Mouse (Mus musculus): Measurements from ENCODE around the gene Gm21905.

Gm21905 gene

GRCm38 (mm10) chr5:67946321-67946720 is at the start of gene Gm21905:
Gm21905 (minus strand) TSS chr5:67946421.
- no peak for DNase-seq (ENCODE audit: low read depth, low spot score)

- no peak for DNase-seq (ENCODE audit: low read depth, low spot score)
Observed at GRCm38 (mm10) chr5:67990426-67990825, 44.2 kb upstream of the Gm21905 start.

- DNase-seq (ENCODE audit: low read depth, low spot score): peak; percentile 2
Observed at GRCm38 (mm10) chr5:67981946-67982526, 35.8 kb upstream of the Gm21905 start.

GRCm38 (mm10) chr5:67969536-67969935 is 23.3 kb upstream of the Gm21905 start:
- DNase-seq (ENCODE audit: low read depth, low spot score): no peak

GRCm38 (mm10) chr5:67961708-67962629 is 15.7 kb upstream of the Gm21905 start:
- DNase-seq (ENCODE audit: low read depth, low spot score): no peak

- no peak for DNase-seq (ENCODE audit: low read depth, low spot score)
Observed at GRCm38 (mm10) chr5:67955486-67955885, 9.3 kb upstream of the Gm21905 start.

GRCm38 (mm10) chr5:67954097-67954496 is 7.9 kb upstream of the Gm21905 start:
- no peak for DNase-seq (ENCODE audit: low read depth, low spot score)

- DNase-seq (ENCODE audit: low read depth, low spot score): no peak
Observed at GRCm38 (mm10) chr5:67948074-67948473, 1.9 kb upstream of the Gm21905 start.

GRCm38 (mm10) chr5:67947006-67947405 is 785 bp upstream of the Gm21905 start:
- DNase-seq (ENCODE audit: low read depth, low spot score): no peak

- no peak for DNase-seq (ENCODE audit: low read depth, low spot score)
Observed at GRCm38 (mm10) chr5:67944074-67944785, 2.0 kb downstream of the Gm21905 start.

- DNase-seq (ENCODE audit: low read depth, low spot score): no peak
Observed at GRCm38 (mm10) chr5:67943199-67943598, 3.0 kb downstream of the Gm21905 start.

- DNase-seq (ENCODE audit: low read depth, low spot score): no peak
Observed at GRCm38 (mm10) chr5:67941369-67941768, 4.9 kb downstream of the Gm21905 start, which contains the start of gene Gm5108. Gm5108 (plus strand) TSS chr5:67941669.

GRCm38 (mm10) chr5:67931623-67932022 is 14.6 kb downstream of the Gm21905 start:
- DNase-seq (ENCODE audit: low read depth, low spot score): peak; percentile 52

GRCm38 (mm10) chr5:67930584-67930983 is 15.6 kb downstream of the Gm21905 start:
- DNase-seq (ENCODE audit: low read depth, low spot score): no peak

- DNase-seq (ENCODE audit: low read depth, low spot score): no peak
Observed at GRCm38 (mm10) chr5:67904555-67904954, 41.7 kb downstream of the Gm21905 start.

GRCm38 (mm10) chr5:67898921-67899320 is 47.3 kb downstream of the Gm21905 start:
- DNase-seq (ENCODE audit: low read depth, low spot score): no peak

GRCm38 (mm10) chr5:67884422-67885210 is 61.6 kb downstream of the Gm21905 start:
- no peak for DNase-seq (ENCODE audit: low read depth, low spot score)

GRCm38 (mm10) chr5:67883564-67884171 is 62.6 kb downstream of the Gm21905 start:
- DNase-seq (ENCODE audit: low read depth, low spot score): no peak
